Mouse (Mus musculus) limb, embryonic 12.5 days (tissue): ENCODE results near the gene Nudt15. TPM values are rescaled to one million over a fixed set of nuclear protein-coding genes. Genes with fewer than 3 reads are reported as not detected.

Experiments used
- ATAC-seq: fragments of 200-750 bp; cut with Nextera tagmentation; 2 replicates; pipeline ENCODE4 v1.8.0; 2017; ENCODE audit warnings: low read depth, moderate TSS enrichment; ENCODE audit not compliant: insufficient number of reproducible peaks, insufficient read depth, low FRiP score, low TSS enrichment
- H3K27ac ChIP-seq: fragments of 300-500 bp; sonication (generic); 2 replicates; pipeline ENCODE4 v1.5.1; 2016; ENCODE audit warnings: mild to moderate bottlenecking, moderate library complexity
- H3K27me3 ChIP-seq: fragments of 300-500 bp; sonication (generic); 2 replicates; pipeline ENCODE4 v1.6.1; 2016; ENCODE audit warnings: mild to moderate bottlenecking, moderate library complexity
- H3K36me3 ChIP-seq: fragments of 300-500 bp; sonication (generic); 2 replicates; pipeline ENCODE4 v1.6.1; 2016; ENCODE audit warnings: mild to moderate bottlenecking, moderate library complexity
- H3K4me1 ChIP-seq: fragments of 300-500 bp; sonication (generic); replicated peaks from 2 replicates; pipeline ENCODE4 v1.6.1; 2016
- H3K4me2 ChIP-seq: fragments of 300-500 bp; sonication (generic); 2 replicates; pipeline ENCODE4 v1.6.1; 2016; ENCODE audit warnings: mild to moderate bottlenecking, moderate library complexity
- H3K4me3 ChIP-seq: fragments of 300-500 bp; sonication (generic); replicated peaks from 2 replicates; pipeline ENCODE4 v1.5.1; 2016; ENCODE audit warnings: mild to moderate bottlenecking
- H3K9ac ChIP-seq: fragments of 300-500 bp; sonication (generic); replicated peaks from 2 replicates; pipeline ENCODE4 v1.6.1; 2016; ENCODE audit warnings: mild to moderate bottlenecking, moderate library complexity
- H3K9me3 ChIP-seq: fragments of 300-500 bp; sonication (generic); 2 replicates; pipeline ENCODE4 v1.6.1; 2016; ENCODE audit warnings: mild to moderate bottlenecking, moderate library complexity
- WGBS: fragments of 180-500 bp; shearing (Covaris S2); methylation state at CpG from one replicate; pipeline ENCODE4 v1.1.7; 2016; 5-methylcytosine and 5-hydroxymethylcytosine counted together
- polyA plus RNA-seq: library from polyadenylated mRNA; unstranded; fragments of >200 nt; fragmentation: Nextera tagmentation; extraction: Ambion mirVana; gene quantifications from 2 replicates; pipeline ENCODE4 v1.2.1, GENCODE M21; 2016

The Nudt15 gene
- polyA plus RNA-seq, 1 experiment from 2014 or later, result 6.8 TPM

- no peaks in the 10 kb centered on the region for H3K27me3 ChIP-seq
- no peak for ATAC-seq
- no peaks in the 10 kb centered on the region for H3K36me3 ChIP-seq
- H3K27ac ChIP-seq, result no peak overlapping the region
- no peak overlapping the region for H3K9ac ChIP-seq
- no peak overlapping the region for H3K4me3 ChIP-seq
- no peak overlapping the region for H3K4me2 ChIP-seq
- 76% methylated on average over 3 of the region's 3 CpGs for WGBS
- peaks cover 11% of the 10 kb centered on the region for H3K4me1 ChIP-seq
- no peaks in the 10 kb centered on the region for H3K9me3 ChIP-seq
Measured at GRCm38 (mm10) chr14:73484366-73485110, 63.5 kb downstream of the Nudt15 start.

- 0 out of 2 replicates have a peak, but pooled peaks have one; percentile 54 for ATAC-seq
Measured at GRCm38 (mm10) chr14:73483516-73484229, 64.4 kb downstream of the Nudt15 start.

GRCm38 (mm10) chr14:73479771-73480170 is 68.3 kb downstream of the Nudt15 start:
- no peak overlapping the region for H3K9ac ChIP-seq
- no peak overlapping the region for H3K27ac ChIP-seq
- peaks cover 22% of the 10 kb centered on the region for H3K4me1 ChIP-seq
- no peak overlapping the region for H3K4me2 ChIP-seq
- no peaks in the 10 kb centered on the region for H3K27me3 ChIP-seq
- no peak for ATAC-seq
- WGBS, result 70% methylated on average over 1 of the region's 1 CpGs
- H3K9me3 ChIP-seq, result no peaks in the 10 kb centered on the region
- H3K36me3 ChIP-seq, result no peaks in the 10 kb centered on the region
- no peak overlapping the region for H3K4me3 ChIP-seq

More at GRCm38 (mm10) chr14:73483516-73484229, 64.4 kb downstream of the Nudt15 start:
- Histone ChIP-seq H3K4me1 (peaks cover 11% of the 10 kb centered on the region), H3K36me3 (no peaks in the 10 kb centered on the region), H3K27ac (0 out of 2 replicates have a peak overlapping the region, but pooled peaks have one; percentile 20), H3K9ac (no peak overlapping the region), H3K4me2 (no peak overlapping the region), H3K4me3 (no peak overlapping the region), H3K9me3 (no peaks in the 10 kb centered on the region), H3K27me3 (no peaks in the 10 kb centered on the region)
- WGBS, result 64% methylated on average over 5 of the region's 5 CpGs

- Histone ChIP-seq H3K36me3 (no peaks in the 10 kb centered on the region), H3K27me3 (no peaks in the 10 kb centered on the region), H3K9ac (no peak overlapping the region), H3K4me2 (no peak overlapping the region), H3K4me3 (no peak overlapping the region), H3K27ac (no peak overlapping the region), H3K9me3 (no peaks in the 10 kb centered on the region), H3K4me1 (peaks cover 34% of the 10 kb centered on the region)
- 75% methylated on average over 3 of the region's 3 CpGs for WGBS
- no peak for ATAC-seq
Measured at GRCm38 (mm10) chr14:73478321-73478720, 69.7 kb downstream of the Nudt15 start.

- Histone ChIP-seq H3K9ac (no peak overlapping the region), H3K27me3 (no peaks in the 10 kb centered on the region), H3K4me2 (no peak overlapping the region), H3K27ac (no peak overlapping the region), H3K4me3 (no peak overlapping the region), H3K36me3 (no peaks in the 10 kb centered on the region), H3K4me1 (peaks cover 36% of the 10 kb centered on the region), H3K9me3 (no peaks in the 10 kb centered on the region)
- no peak for ATAC-seq
- 96% methylated on average over 10 of the region's 10 CpGs for WGBS
Measured at GRCm38 (mm10) chr14:73477077-73477476, 71.0 kb downstream of the Nudt15 start.

- no peaks in the 10 kb centered on the region for H3K9me3 ChIP-seq
- H3K9ac ChIP-seq, result no peak overlapping the region
- peaks cover 30% of the 10 kb centered on the region for H3K4me1 ChIP-seq
- WGBS, result 67% methylated on average over 8 of the region's 8 CpGs
- no peak overlapping the region for H3K4me3 ChIP-seq
- H3K27me3 ChIP-seq, result no peaks in the 10 kb centered on the region
- H3K36me3 ChIP-seq, result no peaks in the 10 kb centered on the region
- ATAC-seq, result no peak
- no peak overlapping the region for H3K4me2 ChIP-seq
- no peak overlapping the region for H3K27ac ChIP-seq
Measured at GRCm38 (mm10) chr14:73476361-73476934, 71.6 kb downstream of the Nudt15 start.

- H3K36me3 ChIP-seq, result no peaks in the 10 kb centered on the region
- H3K27me3 ChIP-seq, result no peaks in the 10 kb centered on the region
- no peak overlapping the region for H3K4me3 ChIP-seq
- 72% methylated on average over 7 of the region's 7 CpGs for WGBS
- no peak for ATAC-seq
- no peak overlapping the region for H3K4me2 ChIP-seq
- no peaks in the 10 kb centered on the region for H3K9me3 ChIP-seq
- no peak overlapping the region for H3K27ac ChIP-seq
- H3K4me1 ChIP-seq, result peaks cover 30% of the 10 kb centered on the region
- no peak overlapping the region for H3K9ac ChIP-seq
Measured at GRCm38 (mm10) chr14:73475506-73475905, 72.5 kb downstream of the Nudt15 start.

GRCm38 (mm10) chr14:73474636-73475093 is 73.4 kb downstream of the Nudt15 start:
- H3K9ac ChIP-seq, result no peak overlapping the region
- no peak overlapping the region for H3K4me3 ChIP-seq
- ATAC-seq, result no peak
- peak overlapping the region; percentile 62 for H3K27ac ChIP-seq
- H3K27me3 ChIP-seq, result no peaks in the 10 kb centered on the region
- 0 out of 2 replicates have a peak overlapping the region, but pooled peaks have one; percentile 3 for H3K4me2 ChIP-seq
- WGBS, result 28% methylated on average over 7 of the region's 7 CpGs
- peaks cover 30% of the 10 kb centered on the region for H3K4me1 ChIP-seq
- no peaks in the 10 kb centered on the region for H3K36me3 ChIP-seq
- no peaks in the 10 kb centered on the region for H3K9me3 ChIP-seq

GRCm38 (mm10) chr14:73473670-73474460 is 74.2 kb downstream of the Nudt15 start:
- no peaks in the 10 kb centered on the region for H3K36me3 ChIP-seq
- peak overlapping the region; percentile 73 for H3K27ac ChIP-seq
- H3K9me3 ChIP-seq, result no peaks in the 10 kb centered on the region
- no peak overlapping the region for H3K9ac ChIP-seq
- H3K4me3 ChIP-seq, result no peak overlapping the region
- H3K4me2 ChIP-seq, result 0 out of 2 replicates have a peak overlapping the region, but pooled peaks have one; percentile 3
- peaks cover 30% of the 10 kb centered on the region for H3K4me1 ChIP-seq
- WGBS, result 31% methylated on average over 3 of the region's 3 CpGs
- no peaks in the 10 kb centered on the region for H3K27me3 ChIP-seq
- ATAC-seq, result peak; percentile 27; the same call in 1 of the 2 replicates

GRCm38 (mm10) chr14:73472205-73472604 is 75.8 kb downstream of the Nudt15 start:
- Histone ChIP-seq H3K36me3 (no peaks in the 10 kb centered on the region), H3K27ac (0 out of 2 replicates have a peak overlapping the region, but pooled peaks have one; percentile 56), H3K9me3 (no peaks in the 10 kb centered on the region), H3K4me1 (peaks cover 30% of the 10 kb centered on the region), H3K27me3 (no peaks in the 10 kb centered on the region), H3K4me3 (no peak overlapping the region), H3K9ac (no peak overlapping the region), H3K4me2 (no peak overlapping the region)
- 19% methylated on average over 7 of the region's 7 CpGs for WGBS
- no peak for ATAC-seq
